Mouse (Mus musculus): ENCODE measurements around the gene Vwa5b2. TPM values are rescaled to one million over a fixed set of nuclear protein-coding genes. Genes with fewer than 3 reads are reported as not detected.

Vwa5b2 gene
- polyA plus RNA-seq, 2 experiments: 0.22 to 2.5 TPM

GRCm38 (mm10) chr16:20651076-20651946, 62.0 kb downstream of the Vwa5b2 start, which contains the start of gene Psmd2:
Gene Psmd2 (plus strand): TSS chr16:20651652.
- peak; percentile 70; the same call in 1 of the 2 replicates for TF ChIP-seq POLR2A (IDR thresholded peaks at IDR 0.05; ENCODE audit: borderline replicate concordance, extremely low read depth, insufficient read depth, insufficient read length)
- peaks cover 26% of the 10 kb centered on the region for H3K36me3 ChIP-seq (ENCODE audit: control insufficient read depth, insufficient read depth, low read length)
- ATAC-seq (ENCODE audit: low FRiP score, low read depth): peak; percentile 97

GRCm38 (mm10) chr16:20651947-20652310, 62.7 kb downstream of the Vwa5b2 start:
- Histone ChIP-seq H3K4me3 (replicated peaks; ENCODE audit: low read length) (peak overlapping the region; percentile 65), H3K27me3 (ENCODE audit: control insufficient read depth, insufficient read depth, low read length) (no peaks in the 10 kb centered on the region), H3K27ac (replicated peaks; ENCODE audit: low read depth, low read length) (no peak overlapping the region), H3K4me2 (replicated peaks; ENCODE audit: low read depth, low read length, severe bottlenecking) (peak overlapping the region; percentile 80), H3K9me3 (ENCODE audit: control insufficient read depth, low read length) (no peaks in the 10 kb centered on the region), H3K9ac (ENCODE audit: low read depth, low read length, severe bottlenecking) (peak overlapping the region; percentile 80), H3K4me1 (ENCODE audit: control insufficient read depth, insufficient read depth, low read length) (peaks cover 13% of the 10 kb centered on the region), H3K36me3 (ENCODE audit: control insufficient read depth, insufficient read depth, low read length) (peaks cover 32% of the 10 kb centered on the region)
- 7% methylated on average over 12 of the region's 12 CpGs for WGBS
- no peak for ATAC-seq (ENCODE audit: low FRiP score, low read depth)
- TF ChIP-seq POLR2A (IDR thresholded peaks at IDR 0.05; ENCODE audit: borderline replicate concordance, extremely low read depth, insufficient read depth, insufficient read length): no peak
- DNase-seq (ENCODE audit: low spot score): no peak

More at GRCm38 (mm10) chr16:20651076-20651946, 62.0 kb downstream of the Vwa5b2 start, which contains the start of gene Psmd2:
- Histone ChIP-seq H3K9me3 (ENCODE audit: control insufficient read depth, low read length) (no peaks in the 10 kb centered on the region), H3K4me1 (ENCODE audit: control insufficient read depth, insufficient read depth, low read length) (peaks cover 13% of the 10 kb centered on the region), H3K27ac (replicated peaks; ENCODE audit: low read depth, low read length) (peak within 1 kb of the TSS; percentile 58), H3K4me3 (replicated peaks; ENCODE audit: low read length) (peak within 1 kb of the TSS; percentile 65), H3K27me3 (ENCODE audit: control insufficient read depth, insufficient read depth, low read length) (no peaks in the 10 kb centered on the region), H3K9ac (ENCODE audit: low read depth, low read length, severe bottlenecking) (peak within 1 kb of the TSS; percentile 80), H3K4me2 (replicated peaks; ENCODE audit: low read depth, low read length, severe bottlenecking) (peak within 1 kb of the TSS; percentile 80)
- WGBS: 2% methylated on average over 43 of the region's 46 CpGs
- peak; percentile 94 for DNase-seq (ENCODE audit: low spot score)

GRCm38 (mm10) chr16:20653315-20653714, 64.0 kb downstream of the Vwa5b2 start:
- 59% methylated on average over 2 of the region's 2 CpGs for WGBS
- peaks cover 46% of the 10 kb centered on the region for H3K36me3 ChIP-seq (ENCODE audit: control insufficient read depth, insufficient read depth, low read length)
- H3K9me3 ChIP-seq (ENCODE audit: control insufficient read depth, low read length): no peaks in the 10 kb centered on the region
- no peaks in the 10 kb centered on the region for H3K27me3 ChIP-seq (ENCODE audit: control insufficient read depth, insufficient read depth, low read length)
- no peak overlapping the region for H3K4me3 ChIP-seq (replicated peaks; ENCODE audit: low read length)
- ATAC-seq (ENCODE audit: low FRiP score, low read depth) (no peak), DNase-seq (ENCODE audit: low spot score) (no peak)
- peaks cover 13% of the 10 kb centered on the region for H3K4me1 ChIP-seq (ENCODE audit: control insufficient read depth, insufficient read depth, low read length)
- H3K4me2 ChIP-seq (replicated peaks; ENCODE audit: low read depth, low read length, severe bottlenecking): no peak overlapping the region
- H3K9ac ChIP-seq (ENCODE audit: low read depth, low read length, severe bottlenecking): no peak overlapping the region
- no peak for TF ChIP-seq POLR2A (IDR thresholded peaks at IDR 0.05; ENCODE audit: borderline replicate concordance, extremely low read depth, insufficient read depth, insufficient read length)
- H3K27ac ChIP-seq (replicated peaks; ENCODE audit: low read depth, low read length): no peak overlapping the region

MicroRNAs within 50 kb of the gene (microRNA counts, 519-probe panel; counts per million panel counts)
- 3,041 counts per million, percentile 56 among the panel's probes with 10 or more counts for microRNA mmu-miR-1224

Small RNA genes within 50 kb of the gene (microRNA-seq; reads per million reads assigned to microRNA genes)
- gene Mir1224: not detected

Other genes with a start within 250 kb of the Vwa5b2 start
- gene Abcc5, start 163.1 kb upstream of the Vwa5b2 start, polyA plus RNA-seq (2012; rRNA removed): 223 and 274 TPM in 2 replicates
- 73.1 and 91.5 TPM in 2 replicates for gene Abcc5, start 163.1 kb upstream of the Vwa5b2 start, polyA plus RNA-seq (2014; fragmentation: Nextera tagmentation; extraction: Ambion mirVana)
- gene Eif2b5, start 90.7 kb upstream of the Vwa5b2 start, polyA plus RNA-seq (2012; rRNA removed): 44.8 and 45.1 TPM in 2 replicates
- 90.6 and 95.2 TPM in 2 replicates for gene Eif2b5, start 90.7 kb upstream of the Vwa5b2 start, polyA plus RNA-seq (2014; fragmentation: Nextera tagmentation; extraction: Ambion mirVana)
- 74.8 and 99.8 TPM in 2 replicates for gene Dvl3, start 72.5 kb upstream of the Vwa5b2 start, polyA plus RNA-seq (2012; rRNA removed)
- gene Dvl3, start 72.5 kb upstream of the Vwa5b2 start, polyA plus RNA-seq (2014; fragmentation: Nextera tagmentation; extraction: Ambion mirVana): 26.5 and 28.0 TPM in 2 replicates
- 633 and 687 TPM in 2 replicates for gene Ap2m1, start 54.0 kb upstream of the Vwa5b2 start, polyA plus RNA-seq (2012; rRNA removed)
- 573 and 622 TPM in 2 replicates for gene Ap2m1, start 54.0 kb upstream of the Vwa5b2 start, polyA plus RNA-seq (2014; fragmentation: Nextera tagmentation; extraction: Ambion mirVana)
- 56.0 and 57.8 TPM in 2 replicates for gene Abcf3, start 40.9 kb upstream of the Vwa5b2 start, polyA plus RNA-seq (2012; rRNA removed)
- gene Abcf3, start 40.9 kb upstream of the Vwa5b2 start, polyA plus RNA-seq (2014; fragmentation: Nextera tagmentation; extraction: Ambion mirVana): 59.3 and 61.8 TPM in 2 replicates
- gene Eef1akmt4, start 22.1 kb downstream of the Vwa5b2 start, polyA plus RNA-seq (2012; rRNA removed): 28.0 and 33.0 TPM in 2 replicates
- 38.8 and 44.1 TPM in 2 replicates for gene Eef1akmt4, start 22.1 kb downstream of the Vwa5b2 start, polyA plus RNA-seq (2014; fragmentation: Nextera tagmentation; extraction: Ambion mirVana)
- gene Gm49333, start 22.1 kb downstream of the Vwa5b2 start, polyA plus RNA-seq (2012; rRNA removed): not detected in 2 replicates
- gene Gm49333, start 22.1 kb downstream of the Vwa5b2 start, polyA plus RNA-seq (2014; fragmentation: Nextera tagmentation; extraction: Ambion mirVana): not detected in 2 replicates
- 27.4 and 43.5 TPM in 2 replicates for gene Alg3, start 22.3 kb downstream of the Vwa5b2 start, polyA plus RNA-seq (2012; rRNA removed)
- 43.0 and 43.6 TPM in 2 replicates for gene Alg3, start 22.3 kb downstream of the Vwa5b2 start, polyA plus RNA-seq (2014; fragmentation: Nextera tagmentation; extraction: Ambion mirVana)
- gene Camk2n2, start 31.8 kb downstream of the Vwa5b2 start, polyA plus RNA-seq (2012; rRNA removed): 4.3 and 5.9 TPM in 2 replicates
- gene Camk2n2, start 31.8 kb downstream of the Vwa5b2 start, polyA plus RNA-seq (2014; fragmentation: Nextera tagmentation; extraction: Ambion mirVana): 1.0 and 1.1 TPM in 2 replicates
- 14.1 and 15.8 TPM in 2 replicates for gene Ece2, start 40.4 kb downstream of the Vwa5b2 start, polyA plus RNA-seq (2012; rRNA removed)
- 3.9 and 4.1 TPM in 2 replicates for gene Ece2, start 40.4 kb downstream of the Vwa5b2 start, polyA plus RNA-seq (2014; fragmentation: Nextera tagmentation; extraction: Ambion mirVana)
- 156 and 180 TPM in 2 replicates for gene Psmd2, start 62.2 kb downstream of the Vwa5b2 start, polyA plus RNA-seq (2012; rRNA removed)
- gene Psmd2, start 62.2 kb downstream of the Vwa5b2 start, polyA plus RNA-seq (2014; fragmentation: Nextera tagmentation; extraction: Ambion mirVana): 270 and 298 TPM in 2 replicates
- gene Eif4g1, start 78.8 kb downstream of the Vwa5b2 start, polyA plus RNA-seq (2012; rRNA removed): 299 and 374 TPM in 2 replicates
- 148 and 161 TPM in 2 replicates for gene Eif4g1, start 78.8 kb downstream of the Vwa5b2 start, polyA plus RNA-seq (2014; fragmentation: Nextera tagmentation; extraction: Ambion mirVana)
- gene Fam131a, start 103.8 kb downstream of the Vwa5b2 start, polyA plus RNA-seq (2012; rRNA removed): 15.6 and 21.3 TPM in 2 replicates
- 10.3 and 11.0 TPM in 2 replicates for gene Fam131a, start 103.8 kb downstream of the Vwa5b2 start, polyA plus RNA-seq (2014; fragmentation: Nextera tagmentation; extraction: Ambion mirVana)
- gene Polr2h, start 128.2 kb downstream of the Vwa5b2 start, polyA plus RNA-seq (2012; rRNA removed): 65.1 and 77.0 TPM in 2 replicates
- 112 and 121 TPM in 2 replicates for gene Polr2h, start 128.2 kb downstream of the Vwa5b2 start, polyA plus RNA-seq (2014; fragmentation: Nextera tagmentation; extraction: Ambion mirVana)
- gene Clcn2, start 128.3 kb downstream of the Vwa5b2 start, polyA plus RNA-seq (2012; rRNA removed): 72.9 and 102 TPM in 2 replicates
- gene Clcn2, start 128.3 kb downstream of the Vwa5b2 start, polyA plus RNA-seq (2014; fragmentation: Nextera tagmentation; extraction: Ambion mirVana): 17.1 and 21.6 TPM in 2 replicates
- gene Chrd, start 143.7 kb downstream of the Vwa5b2 start, polyA plus RNA-seq (2012; rRNA removed): 38.9 and 47.1 TPM in 2 replicates
- gene Chrd, start 143.7 kb downstream of the Vwa5b2 start, polyA plus RNA-seq (2014; fragmentation: Nextera tagmentation; extraction: Ambion mirVana): 11.5 and 11.6 TPM in 2 replicates
- gene Thpo, start 145.0 kb downstream of the Vwa5b2 start, polyA plus RNA-seq (2012; rRNA removed): 3.8 and 4.5 TPM in 2 replicates
- gene Thpo, start 145.0 kb downstream of the Vwa5b2 start, polyA plus RNA-seq (2014; fragmentation: Nextera tagmentation; extraction: Ambion mirVana): 0.78 and 1.4 TPM in 2 replicates

Measured in limb, embryonic 14.5 days (tissue).